Mouse (Mus musculus) thymus, adult 2 months (tissue): ENCODE measurements at regions not wholly inside any gene's neighbourhood (a gene's known extent, or its start where the extent isn't known, plus 50 kb on each side); places are given as distances from the start of the nearest gene placed in this dataset.

Experiments used
- DNase-seq: peaks from one replicate; pipeline ENCODE4 v3.0.0; 2021
- H3K27ac ChIP-seq: fragments of 200-500 bp; 2 replicates; pipeline ENCODE4 v1.5.1; 2012; ENCODE audit warnings: low read length, control low read depth; ENCODE audit not compliant: control insufficient read depth, insufficient read depth
- H3K27me3 ChIP-seq: fragments of 200-500 bp; 2 replicates; pipeline ENCODE4 v1.6.1; 2012; ENCODE audit warnings: mild to moderate bottlenecking, low read length, moderate library complexity, mixed read lengths; ENCODE audit not compliant: control insufficient read depth, insufficient read depth
- H3K36me3 ChIP-seq: fragments of 200-500 bp; 2 replicates; pipeline ENCODE4 v1.6.1; 2012; ENCODE audit warnings: mild to moderate bottlenecking, low read length, moderate library complexity; ENCODE audit not compliant: control insufficient read depth, insufficient read depth
- H3K4me1 ChIP-seq: fragments of 200-500 bp; replicated peaks from 2 replicates; pipeline ENCODE4 v1.6.1; 2012; ENCODE audit warnings: low read length; ENCODE audit not compliant: control insufficient read depth, insufficient read depth
- H3K4me3 ChIP-seq: fragments of 200-500 bp; 2 replicates; pipeline ENCODE4 v1.5.1; 2012; ENCODE audit warnings: mild to moderate bottlenecking, low read length, control low read depth, moderate library complexity; ENCODE audit not compliant: control insufficient read depth, insufficient read depth
- CTCF ChIP-seq: fragments of 200-500 bp; IDR thresholded peaks from 2 replicates; pipeline ENCODE4 v1.5.1; 2012; ENCODE audit warnings: mild to moderate bottlenecking, control low read depth, low read length, moderate library complexity, borderline replicate concordance; ENCODE audit not compliant: control insufficient read depth, poor library complexity, insufficient read depth; ENCODE audit errors: extremely low read depth
- POLR2A ChIP-seq: fragments of 200-500 bp; IDR thresholded peaks from 2 replicates; pipeline ENCODE4 v1.6.1; 2012; ENCODE audit warnings: mild to moderate bottlenecking, low read length, control low read depth, moderate library complexity; ENCODE audit not compliant: control insufficient read depth, poor library complexity, insufficient read depth; ENCODE audit errors: extremely low read depth
- WGBS: fragments of 180-500 bp; shearing (Covaris S2); methylation state at CpG from one replicate; pipeline ENCODE4 v1.1.7; 2018; 5-methylcytosine and 5-hydroxymethylcytosine counted together

DNA sequence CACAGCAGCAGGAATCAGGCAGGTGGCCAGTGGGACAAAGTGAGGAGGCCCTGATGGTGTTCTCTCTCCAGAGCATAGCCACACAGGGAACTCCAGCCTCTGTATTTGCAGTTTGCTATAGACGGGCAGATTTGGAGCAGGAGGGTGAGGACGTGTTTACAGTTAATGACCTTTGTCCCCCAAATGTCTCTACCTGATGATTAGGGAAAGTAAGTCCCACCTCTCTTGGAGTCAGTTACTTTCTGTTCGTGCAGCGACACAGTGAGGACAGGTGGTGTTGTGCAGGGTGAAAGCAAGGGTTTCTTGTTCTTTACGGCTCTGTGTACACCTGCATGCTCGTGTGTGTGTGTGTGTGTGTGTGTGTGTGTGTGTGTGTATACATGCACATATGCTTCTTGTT, 162.9 kb downstream of the Adra2a start:
- H3K4me3 ChIP-seq: no peak overlapping the region
- 84% methylated on average over 6 of the region's 6 CpGs for WGBS
- H3K4me1 ChIP-seq: no peaks in the 10 kb centered on the region
- no peak overlapping the region for H3K27ac ChIP-seq
- TF ChIP-seq POLR2A (no peak), CTCF (no peak)
- H3K36me3 ChIP-seq: no peaks in the 10 kb centered on the region
- H3K27me3 ChIP-seq: no peaks in the 10 kb centered on the region
- DNase-seq: no peak

DNA sequence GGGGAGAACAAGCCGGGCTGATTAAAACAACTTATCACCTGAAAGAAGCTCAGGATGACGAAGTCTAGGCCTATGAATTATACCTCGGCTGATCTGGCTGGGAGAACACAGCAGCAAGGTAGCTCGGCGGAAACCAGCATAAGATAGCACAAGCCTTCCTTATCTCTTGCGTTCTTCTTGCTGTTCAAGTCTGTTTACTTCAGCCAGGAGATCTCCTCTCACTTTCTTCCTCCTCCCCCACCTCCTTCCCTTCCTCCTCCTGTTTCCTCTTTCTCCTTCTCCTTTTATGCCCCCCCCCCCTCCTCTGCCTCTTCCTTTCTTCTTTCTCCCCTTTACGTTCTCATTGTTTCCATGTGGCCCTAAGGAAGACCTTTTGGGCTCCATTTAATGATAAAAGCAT, 168.2 kb downstream of the Adra2a start:
- no peak overlapping the region for H3K27ac ChIP-seq
- TF ChIP-seq CTCF (no peak), POLR2A (no peak)
- H3K4me1 ChIP-seq: no peaks in the 10 kb centered on the region
- WGBS: 61% methylated on average over 7 of the region's 7 CpGs
- no peak for DNase-seq
- H3K36me3 ChIP-seq: no peaks in the 10 kb centered on the region
- H3K27me3 ChIP-seq: no peaks in the 10 kb centered on the region
- H3K4me3 ChIP-seq: no peak overlapping the region

GRCm38 (mm10) chr19:54244176-54244575, 200.2 kb downstream of the Adra2a start:
- Histone ChIP-seq H3K27me3 (no peaks in the 10 kb centered on the region), H3K4me3 (no peak overlapping the region), H3K4me1 (no peaks in the 10 kb centered on the region), H3K27ac (no peak overlapping the region), H3K36me3 (no peaks in the 10 kb centered on the region)
- WGBS: 75% methylated on average over 6 of the region's 6 CpGs
- no peak for DNase-seq
- TF ChIP-seq CTCF: no peak
- TF ChIP-seq POLR2A: no peak

DNA sequence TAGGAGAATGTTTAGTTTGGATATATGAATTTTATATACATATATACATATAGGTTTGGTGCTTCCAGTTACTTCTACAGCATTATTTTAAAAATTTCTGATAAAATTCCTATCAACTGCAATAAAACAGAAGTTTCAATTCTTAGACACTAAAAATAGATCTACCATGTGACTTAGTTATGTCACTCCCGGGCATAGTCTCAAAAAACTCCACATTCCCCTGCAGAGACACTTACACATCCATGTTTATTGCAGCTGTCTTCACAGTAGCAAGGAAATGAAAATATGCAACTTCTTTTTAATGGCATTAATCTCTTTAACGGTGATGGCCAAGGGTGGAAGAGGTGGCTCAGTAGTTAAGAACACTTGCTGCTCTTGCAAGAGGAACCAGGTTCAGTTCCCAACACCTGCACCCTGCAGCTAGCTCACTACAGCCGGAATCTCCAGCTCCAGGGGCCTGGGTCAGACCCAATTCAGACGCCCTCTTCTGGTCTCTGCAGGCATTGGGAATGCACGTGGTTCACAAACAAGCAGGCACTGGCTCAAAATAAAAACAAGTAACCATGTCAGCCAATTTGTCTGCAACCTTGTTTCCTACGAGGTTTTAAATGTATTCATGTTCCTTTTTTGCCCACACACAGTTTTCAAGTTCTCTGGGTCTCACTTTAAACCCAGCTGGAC, 204.4 kb downstream of the Adra2a start:
- H3K4me3 ChIP-seq: no peak overlapping the region
- DNase-seq: no peak
- no peaks in the 10 kb centered on the region for H3K27me3 ChIP-seq
- 38% methylated on average over 6 of the region's 6 CpGs for WGBS
- H3K27ac ChIP-seq: no peak overlapping the region
- no peaks in the 10 kb centered on the region for H3K36me3 ChIP-seq
- H3K4me1 ChIP-seq: no peaks in the 10 kb centered on the region
- TF ChIP-seq POLR2A (no peak), CTCF (no peak)

GRCm38 (mm10) chr19:54252145-54252664, 208.3 kb downstream of the Adra2a start:
- H3K4me1 ChIP-seq: no peaks in the 10 kb centered on the region
- no peak for DNase-seq
- TF ChIP-seq POLR2A (no peak), CTCF (no peak)
- 93% methylated on average over 7 of the region's 7 CpGs for WGBS
- H3K27me3 ChIP-seq: no peaks in the 10 kb centered on the region
- no peak overlapping the region for H3K4me3 ChIP-seq
- no peak overlapping the region for H3K27ac ChIP-seq
- no peaks in the 10 kb centered on the region for H3K36me3 ChIP-seq

DNA sequence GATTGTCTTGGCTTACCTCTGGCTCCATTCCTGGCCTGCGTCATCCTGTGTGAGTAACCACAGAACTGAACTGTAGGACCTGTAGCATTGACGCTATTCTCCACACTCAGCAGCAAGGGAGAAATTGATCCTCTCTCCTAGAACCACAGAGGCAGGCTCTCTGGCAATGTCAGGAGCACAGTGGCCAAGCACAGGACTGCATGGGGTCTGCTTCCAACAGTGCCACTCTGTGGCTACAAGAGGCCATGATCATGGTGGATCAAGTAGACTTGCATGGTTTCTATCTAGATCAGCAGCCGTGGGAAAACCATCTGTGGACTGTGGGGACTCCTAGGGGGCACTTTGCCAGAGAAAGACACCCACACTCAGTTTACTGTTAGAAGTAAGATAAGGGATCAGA, 213.9 kb downstream of the Adra2a start:
- Histone ChIP-seq H3K4me1 (no peaks in the 10 kb centered on the region), H3K4me3 (no peak overlapping the region), H3K27me3 (no peaks in the 10 kb centered on the region), H3K27ac (no peak overlapping the region), H3K36me3 (no peaks in the 10 kb centered on the region)
- TF ChIP-seq POLR2A (no peak), CTCF (no peak)
- 92% methylated on average over 3 of the region's 3 CpGs for WGBS
- DNase-seq: no peak

DNA sequence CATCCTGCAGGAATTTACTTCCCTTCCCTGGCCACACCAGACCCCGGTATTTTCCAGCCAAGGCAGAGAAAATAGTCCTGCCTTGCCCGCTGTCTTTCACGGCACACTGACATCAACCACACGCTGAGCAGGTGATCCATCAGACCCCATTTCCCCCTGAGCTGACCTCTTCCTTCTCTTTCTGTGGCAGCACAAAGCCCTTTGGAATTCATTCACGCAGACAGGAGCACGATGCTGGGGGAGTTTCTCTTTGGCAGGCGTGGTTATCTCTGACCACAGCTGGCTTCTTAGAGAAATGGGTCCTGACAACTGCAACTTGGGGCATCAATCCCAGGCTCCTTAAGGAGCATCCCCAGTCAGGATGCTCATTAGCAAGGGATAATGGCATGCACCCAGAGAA, 215.2 kb downstream of the Adra2a start:
- Histone ChIP-seq H3K4me1 (no peaks in the 10 kb centered on the region), H3K4me3 (no peak overlapping the region), H3K27me3 (no peaks in the 10 kb centered on the region), H3K36me3 (no peaks in the 10 kb centered on the region), H3K27ac (no peak overlapping the region)
- TF ChIP-seq CTCF (no peak), POLR2A (no peak)
- DNase-seq: no peak
- WGBS: 12% methylated on average over 7 of the region's 7 CpGs
